ENCODE assay signal across 36 mouse cellular contexts in the genomic region with DNA sequence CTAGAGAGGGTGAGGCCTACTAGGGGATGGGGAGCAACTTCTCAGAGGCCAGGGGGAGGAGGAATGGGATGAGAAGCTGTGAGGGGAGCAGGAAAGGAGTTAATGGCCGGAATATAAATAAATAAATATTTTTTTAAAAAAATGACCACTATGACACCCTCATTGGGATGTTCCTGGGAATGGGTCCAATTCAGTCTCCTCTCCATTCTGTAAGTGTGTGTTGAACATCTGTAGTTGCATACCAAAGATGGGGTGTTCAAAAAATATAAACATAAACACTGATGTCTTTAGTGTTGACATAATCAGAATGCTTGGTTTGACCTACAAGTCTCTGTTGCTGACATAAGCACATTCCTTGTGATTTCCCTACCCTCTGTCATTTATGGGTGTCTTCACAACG.
"Had no signal": no experiment of that assay in that cellular context is flagged by ENCODE, and none has a peak within 500 bp of the region (broad histone marks: within the 10 kb centered on the region; RNA-seq: fewer than 3 reads in every experiment).

No protein-coding gene starts in this region.

- H3K27ac ChIP-seq: heart, adult 2 months; heart, embryonic 10.5 days; heart, embryonic 13.5 days; heart, embryonic 15.5 days; hindbrain, embryonic 10.5 days; hindbrain, embryonic 12.5 days; hindbrain, embryonic 13.5 days; hindbrain, embryonic 14.5 days; hindbrain, embryonic 15.5 days; hindbrain, postnatal 0 days; intestine, embryonic 15.5 days; kidney, embryonic 15.5 days; kidney, postnatal 0 days had no signal

- ATAC-seq: hindbrain, embryonic 16.5 days; hindbrain, postnatal 0 days; inflammation-experienced regulatory T-cells, adult 6 months; intestine, embryonic 15.5 days; intestine, embryonic 16.5 days; intestine, postnatal 0 days had no signal

- H3K4me2 ChIP-seq: heart, embryonic 11.5 days; heart, embryonic 12.5 days; heart, embryonic 13.5 days; heart, embryonic 15.5 days; hindbrain, embryonic 12.5 days; hindbrain, embryonic 13.5 days; hindbrain, embryonic 14.5 days; hindbrain, embryonic 15.5 days; intestine, embryonic 15.5 days; kidney, embryonic 15.5 days had no signal

- H3K9me3 ChIP-seq: heart, embryonic 10.5 days; heart, embryonic 12.5 days; heart, embryonic 13.5 days; heart, embryonic 15.5 days; hindbrain, embryonic 10.5 days; hindbrain, embryonic 12.5 days; hindbrain, embryonic 13.5 days; hindbrain, embryonic 15.5 days; intestine, embryonic 15.5 days; kidney, embryonic 15.5 days had no signal

- H3K9ac ChIP-seq: heart, embryonic 12.5 days; heart, embryonic 13.5 days; heart, embryonic 15.5 days; hindbrain, embryonic 12.5 days; hindbrain, embryonic 13.5 days; hindbrain, embryonic 14.5 days; hindbrain, embryonic 15.5 days; intestine, embryonic 15.5 days; kidney, embryonic 15.5 days had no signal

- H3K4me1 ChIP-seq: heart, embryonic 10.5 days; heart, embryonic 12.5 days; heart, embryonic 13.5 days; heart, embryonic 15.5 days; hindbrain, embryonic 12.5 days; hindbrain, embryonic 13.5 days; hindbrain, embryonic 15.5 days; intestine, embryonic 15.5 days; kidney, embryonic 15.5 days had no signal

- H3K4me3 ChIP-seq: heart, adult 2 months; heart, embryonic 10.5 days; heart, embryonic 12.5 days; heart, embryonic 13.5 days; heart, embryonic 15.5 days; hindbrain, embryonic 10.5 days; hindbrain, embryonic 12.5 days; hindbrain, embryonic 13.5 days; hindbrain, embryonic 15.5 days; intestine, embryonic 15.5 days; kidney, embryonic 15.5 days; layer of hippocampus, adult 2 months had no signal

- H3K27me3 ChIP-seq: heart, embryonic 12.5 days; heart, embryonic 13.5 days; heart, embryonic 15.5 days; hindbrain, embryonic 12.5 days; hindbrain, embryonic 13.5 days; hindbrain, embryonic 15.5 days; intestine, embryonic 15.5 days; kidney, embryonic 15.5 days had no signal

- H3K36me3 ChIP-seq: heart, embryonic 10.5 days; heart, embryonic 12.5 days; heart, embryonic 13.5 days; heart, embryonic 15.5 days; hindbrain, embryonic 10.5 days; hindbrain, embryonic 12.5 days; hindbrain, embryonic 13.5 days; hindbrain, embryonic 15.5 days; intestine, embryonic 15.5 days; kidney, embryonic 15.5 days had no signal

- DNase-seq: heart, adult 18-20 months; heart, adult 2 months; heart, postnatal 10 days; heart, postnatal 14 days; heart, postnatal 36 days; heart, postnatal 4 days; kidney, adult 11 months; kidney, adult 18-20 months; kidney, adult 2 months; kidney, adult 8-10 months; kidney, adult 9 months; kidney, postnatal 10 days; kidney, postnatal 14 days; kidney, postnatal 25 days; kidney, postnatal 36 days; kidney, postnatal 4 days; layer of hippocampus, adult 9-11 months had no signal
